Mouse (Mus musculus): ENCODE results near the gene Rap1gap2. TPM values are rescaled to one million over a fixed set of nuclear protein-coding genes. Genes with fewer than 3 reads are reported as not detected.

Rap1gap2 gene
- total and polyA plus RNA-seq, 2 experiments from 2014 or later: 12.1 to 49.1 TPM

- Histone ChIP-seq H3K36me3 (ENCODE audit: insufficient read depth, low read length) (no peaks in the 10 kb centered on the region), H3K27me3 (ENCODE audit: insufficient read depth, low read length) (no peaks in the 10 kb centered on the region), H3K4me2 (ENCODE audit: low read depth, low read length, poor library complexity, severe bottlenecking) (no peak overlapping the region), H3K27ac (ENCODE audit: low read depth, low read length) (no peak overlapping the region), H3K4me3 (ENCODE audit: low read depth, low read length) (no peak overlapping the region), H3K9ac (replicated peaks; ENCODE audit: low read length, poor library complexity, severe bottlenecking) (no peak overlapping the region), H3K4me1 (ENCODE audit: insufficient read depth, low read length) (no peaks in the 10 kb centered on the region), H3K9me3 (ENCODE audit: low read length) (no peaks in the 10 kb centered on the region)
- ATAC-seq (ENCODE audit: low FRiP score) (no peak), DNase-seq (ENCODE audit: low spot score) (no peak)
- TF ChIP-seq CTCF (IDR thresholded peaks at IDR 0.05): no peak
- 92% methylated on average over 2 of the region's 2 CpGs for WGBS
Observed at GRCm38 (mm10) chr11:74533050-74533449, 77.7 kb downstream of the Rap1gap2 start.

- ATAC-seq (ENCODE audit: low FRiP score) (no peak), DNase-seq (ENCODE audit: low spot score) (no peak)
- TF ChIP-seq CTCF (IDR thresholded peaks at IDR 0.05): no peak
- Histone ChIP-seq H3K27me3 (ENCODE audit: insufficient read depth, low read length) (no peaks in the 10 kb centered on the region), H3K36me3 (ENCODE audit: insufficient read depth, low read length) (no peaks in the 10 kb centered on the region), H3K4me2 (ENCODE audit: low read depth, low read length, poor library complexity, severe bottlenecking) (no peak overlapping the region), H3K27ac (ENCODE audit: low read depth, low read length) (no peak overlapping the region), H3K4me3 (ENCODE audit: low read depth, low read length) (no peak overlapping the region), H3K9ac (replicated peaks; ENCODE audit: low read length, poor library complexity, severe bottlenecking) (no peak overlapping the region), H3K4me1 (ENCODE audit: insufficient read depth, low read length) (no peaks in the 10 kb centered on the region; the same call in 1 of the 2 replicates), H3K9me3 (ENCODE audit: low read length) (no peaks in the 10 kb centered on the region)
- 77% methylated on average over 4 of the region's 4 CpGs for WGBS
Observed at GRCm38 (mm10) chr11:74532401-74532800, 78.3 kb downstream of the Rap1gap2 start.

- Histone ChIP-seq H3K27ac (ENCODE audit: low read depth, low read length) (no peak overlapping the region), H3K4me3 (ENCODE audit: low read depth, low read length) (no peak overlapping the region), H3K9ac (replicated peaks; ENCODE audit: low read length, poor library complexity, severe bottlenecking) (no peak overlapping the region), H3K27me3 (ENCODE audit: insufficient read depth, low read length) (no peaks in the 10 kb centered on the region), H3K4me2 (ENCODE audit: low read depth, low read length, poor library complexity, severe bottlenecking) (no peak overlapping the region), H3K4me1 (ENCODE audit: insufficient read depth, low read length) (peaks cover 4% of the 10 kb centered on the region), H3K9me3 (ENCODE audit: low read length) (no peaks in the 10 kb centered on the region), H3K36me3 (ENCODE audit: insufficient read depth, low read length) (no peaks in the 10 kb centered on the region)
- no peak for TF ChIP-seq CTCF (IDR thresholded peaks at IDR 0.05)
- no peak for DNase-seq (ENCODE audit: low spot score)
- no peak for ATAC-seq (ENCODE audit: low FRiP score)
- 22% methylated on average over 3 of the region's 3 CpGs for WGBS
Observed at GRCm38 (mm10) chr11:74531725-74532124, 79.0 kb downstream of the Rap1gap2 start.

- TF ChIP-seq CTCF (IDR thresholded peaks at IDR 0.05): peak; percentile 77
- peak; percentile 58 for DNase-seq (ENCODE audit: low spot score)
- no peaks in the 10 kb centered on the region for H3K27me3 ChIP-seq (ENCODE audit: insufficient read depth, low read length)
- H3K27ac ChIP-seq (ENCODE audit: low read depth, low read length): no peak overlapping the region
- H3K4me3 ChIP-seq (ENCODE audit: low read depth, low read length): no peak overlapping the region
- H3K4me2 ChIP-seq (ENCODE audit: low read depth, low read length, poor library complexity, severe bottlenecking): no peak overlapping the region
- no peak for ATAC-seq (ENCODE audit: low FRiP score)
- peaks cover 5% of the 10 kb centered on the region for H3K4me1 ChIP-seq (ENCODE audit: insufficient read depth, low read length)
- 56% methylated on average over 4 of the region's 4 CpGs for WGBS
- H3K9me3 ChIP-seq (ENCODE audit: low read length): no peaks in the 10 kb centered on the region
- H3K9ac ChIP-seq (replicated peaks; ENCODE audit: low read length, poor library complexity, severe bottlenecking): no peak overlapping the region
- no peaks in the 10 kb centered on the region for H3K36me3 ChIP-seq (ENCODE audit: insufficient read depth, low read length)
Observed at GRCm38 (mm10) chr11:74529803-74530202, 80.9 kb downstream of the Rap1gap2 start.

GRCm38 (mm10) chr11:74527555-74527954, 83.2 kb downstream of the Rap1gap2 start:
- 40% methylated on average over 7 of the region's 7 CpGs for WGBS
- H3K9me3 ChIP-seq (ENCODE audit: low read length): no peaks in the 10 kb centered on the region
- H3K4me1 ChIP-seq (ENCODE audit: insufficient read depth, low read length): peaks cover 5% of the 10 kb centered on the region
- DNase-seq (ENCODE audit: low spot score): no peak
- TF ChIP-seq CTCF (IDR thresholded peaks at IDR 0.05): no peak
- no peak overlapping the region for H3K9ac ChIP-seq (replicated peaks; ENCODE audit: low read length, poor library complexity, severe bottlenecking)
- no peak overlapping the region for H3K4me3 ChIP-seq (ENCODE audit: low read depth, low read length)
- H3K27ac ChIP-seq (ENCODE audit: low read depth, low read length): no peak overlapping the region
- no peak overlapping the region for H3K4me2 ChIP-seq (ENCODE audit: low read depth, low read length, poor library complexity, severe bottlenecking)
- ATAC-seq (ENCODE audit: low FRiP score): no peak
- no peaks in the 10 kb centered on the region for H3K36me3 ChIP-seq (ENCODE audit: insufficient read depth, low read length)
- H3K27me3 ChIP-seq (ENCODE audit: insufficient read depth, low read length): 0 out of 2 replicates have a peak, but pooled peaks cover 6% of the 10 kb centered on the region

GRCm38 (mm10) chr11:74526180-74527158, 84.2 kb downstream of the Rap1gap2 start:
- ATAC-seq (ENCODE audit: low FRiP score) (no peak), DNase-seq (ENCODE audit: low spot score) (peak; percentile 63)
- H3K4me2 ChIP-seq (ENCODE audit: low read depth, low read length, poor library complexity, severe bottlenecking): 0 out of 2 replicates have a peak overlapping the region, but pooled peaks have one; percentile 13
- peak; percentile 77 for TF ChIP-seq CTCF (IDR thresholded peaks at IDR 0.05)
- no peak overlapping the region for H3K9ac ChIP-seq (replicated peaks; ENCODE audit: low read length, poor library complexity, severe bottlenecking)
- WGBS: 21% methylated on average over 18 of the region's 18 CpGs
- no peak overlapping the region for H3K4me3 ChIP-seq (ENCODE audit: low read depth, low read length)
- no peaks in the 10 kb centered on the region for H3K9me3 ChIP-seq (ENCODE audit: low read length)
- H3K27me3 ChIP-seq (ENCODE audit: insufficient read depth, low read length): 0 out of 2 replicates have a peak, but pooled peaks cover 6% of the 10 kb centered on the region
- H3K4me1 ChIP-seq (ENCODE audit: insufficient read depth, low read length): peaks cover 5% of the 10 kb centered on the region
- H3K27ac ChIP-seq (ENCODE audit: low read depth, low read length): no peak overlapping the region
- no peaks in the 10 kb centered on the region for H3K36me3 ChIP-seq (ENCODE audit: insufficient read depth, low read length)
